Mouse (Mus musculus) forebrain, embryonic 15.5 days (tissue): ENCODE data around the gene Trpv4. TPM values are rescaled to one million over a fixed set of nuclear protein-coding genes. Genes with fewer than 3 reads are reported as not detected.

Experiments used
- ATAC-seq: fragments of 200-750 bp; cut with Nextera tagmentation; replicated peaks from 2 replicates; pipeline ENCODE4 v1.8.0; 2017; ENCODE audit warnings: mild to moderate bottlenecking, moderate TSS enrichment, moderate library complexity
- H3K27ac ChIP-seq: fragments of 300-500 bp; sonication (generic); replicated peaks from 2 replicates; pipeline ENCODE4 v1.5.1; 2015; ENCODE audit warnings: mild to moderate bottlenecking, inconsistent platforms
- H3K27me3 ChIP-seq: fragments of 300-500 bp; sonication (generic); 2 replicates; pipeline ENCODE4 v1.6.1; 2015; ENCODE audit warnings: inconsistent platforms
- H3K36me3 ChIP-seq: fragments of 300-500 bp; sonication (generic); 2 replicates; pipeline ENCODE4 v1.6.1; 2015; ENCODE audit warnings: mild to moderate bottlenecking, inconsistent platforms
- H3K4me1 ChIP-seq: fragments of 300-500 bp; sonication (generic); 2 replicates; pipeline ENCODE4 v1.6.1; 2015; ENCODE audit warnings: inconsistent platforms
- H3K4me2 ChIP-seq: fragments of 300-500 bp; sonication (generic); replicated peaks from 2 replicates; pipeline ENCODE4 v1.6.1; 2015; ENCODE audit warnings: mild to moderate bottlenecking, inconsistent platforms
- H3K4me3 ChIP-seq: fragments of 300-500 bp; sonication (generic); 2 replicates; pipeline ENCODE4 v1.5.1; 2015; ENCODE audit warnings: mild to moderate bottlenecking, inconsistent platforms
- H3K9ac ChIP-seq: fragments of 300-500 bp; sonication (generic); replicated peaks from 2 replicates; pipeline ENCODE4 v1.6.1; 2015; ENCODE audit warnings: mild to moderate bottlenecking, inconsistent platforms
- H3K9me3 ChIP-seq: fragments of 300-500 bp; sonication (generic); 2 replicates; pipeline ENCODE4 v1.6.1; 2016; ENCODE audit warnings: inconsistent platforms
- WGBS: fragments of 180-500 bp; shearing (Covaris S2); methylation state at CpG from one replicate; pipeline ENCODE4 v1.1.7; 2015; ENCODE audit warnings: mixed read lengths; 5-methylcytosine and 5-hydroxymethylcytosine counted together
- polyA plus RNA-seq: library from polyadenylated mRNA; unstranded; fragments of >200 nt; fragmentation: Nextera tagmentation; extraction: Ambion mirVana; gene quantifications from 2 replicates; pipeline ENCODE4 v1.2.1, GENCODE M21; 2015

Gene Trpv4
- polyA plus RNA-seq, 1 experiment from 2014 or later = 0.88 TPM

GRCm38 (mm10) chr5:114640809-114641208 is 17.4 kb downstream of the Trpv4 start:
- H3K27me3 ChIP-seq = peaks cover 9% of the 10 kb centered on the region; the same call in 1 of the 2 replicates
- H3K4me1 ChIP-seq = peaks cover 6% of the 10 kb centered on the region
- ATAC-seq = no peak
- H3K27ac ChIP-seq = no peak overlapping the region
- H3K9ac ChIP-seq = no peak overlapping the region
- H3K4me3 ChIP-seq = no peak overlapping the region
- H3K4me2 ChIP-seq = no peak overlapping the region
- no peaks in the 10 kb centered on the region for H3K9me3 ChIP-seq
- H3K36me3 ChIP-seq = no peaks in the 10 kb centered on the region
- 61% methylated on average over 10 of the region's 10 CpGs for WGBS

- ATAC-seq = 0 out of 2 replicates have a peak, but pooled peaks have one; percentile 19
- Histone ChIP-seq H3K36me3 (no peaks in the 10 kb centered on the region), H3K9ac (no peak overlapping the region), H3K4me2 (peak overlapping the region; percentile 34), H3K4me3 (no peak overlapping the region), H3K27ac (no peak overlapping the region), H3K27me3 (peaks cover 9% of the 10 kb centered on the region; the same call in 1 of the 2 replicates), H3K9me3 (no peaks in the 10 kb centered on the region), H3K4me1 (peaks cover 6% of the 10 kb centered on the region)
- 36% methylated on average over 7 of the region's 7 CpGs for WGBS
Observed at GRCm38 (mm10) chr5:114639645-114639957, 18.6 kb downstream of the Trpv4 start.

- H3K4me2 ChIP-seq = peak overlapping the region; percentile 34
- whole genome bisulfite sequencing = 15% methylated on average over 22 of the region's 22 CpGs
- no peaks in the 10 kb centered on the region for H3K36me3 ChIP-seq
- peaks cover 6% of the 10 kb centered on the region for H3K4me1 ChIP-seq
- peaks cover 9% of the 10 kb centered on the region; the same call in 1 of the 2 replicates for H3K27me3 ChIP-seq
- H3K27ac ChIP-seq = no peak overlapping the region
- no peak overlapping the region for H3K4me3 ChIP-seq
- no peaks in the 10 kb centered on the region for H3K9me3 ChIP-seq
- H3K9ac ChIP-seq = no peak overlapping the region
- peak; percentile 60 for ATAC-seq
Observed at GRCm38 (mm10) chr5:114638769-114639644, 19.2 kb downstream of the Trpv4 start.

- WGBS = 83% methylated on average over 25 of the region's 25 CpGs
- Histone ChIP-seq H3K4me2 (no peak overlapping the region), H3K4me3 (no peak overlapping the region), H3K36me3 (no peaks in the 10 kb centered on the region), H3K4me1 (peaks cover 6% of the 10 kb centered on the region), H3K27me3 (peaks cover 9% of the 10 kb centered on the region; the same call in 1 of the 2 replicates), H3K9me3 (no peaks in the 10 kb centered on the region), H3K27ac (no peak overlapping the region), H3K9ac (no peak overlapping the region)
- ATAC-seq = no peak
Observed at GRCm38 (mm10) chr5:114636091-114636490, 22.1 kb downstream of the Trpv4 start.

GRCm38 (mm10) chr5:114631336-114631735 is 26.9 kb downstream of the Trpv4 start:
- ATAC-seq = no peak
- Histone ChIP-seq H3K27me3 (no peaks in the 10 kb centered on the region), H3K4me1 (no peaks in the 10 kb centered on the region), H3K9me3 (no peaks in the 10 kb centered on the region), H3K36me3 (no peaks in the 10 kb centered on the region), H3K27ac (no peak overlapping the region), H3K9ac (no peak overlapping the region), H3K4me3 (no peak overlapping the region), H3K4me2 (no peak overlapping the region)
- WGBS = 54% methylated on average over 2 of the region's 2 CpGs

GRCm38 (mm10) chr5:114625590-114625989 is 32.6 kb downstream of the Trpv4 start:
- Histone ChIP-seq H3K9ac (no peak overlapping the region), H3K4me3 (no peak overlapping the region), H3K36me3 (no peaks in the 10 kb centered on the region), H3K9me3 (no peaks in the 10 kb centered on the region), H3K27me3 (no peaks in the 10 kb centered on the region), H3K27ac (no peak overlapping the region), H3K4me2 (no peak overlapping the region), H3K4me1 (no peaks in the 10 kb centered on the region)
- WGBS = 19% methylated on average over 3 of the region's 3 CpGs
- ATAC-seq = no peak

GRCm38 (mm10) chr5:114620305-114620704 is 37.9 kb downstream of the Trpv4 start:
- no peak overlapping the region for H3K27ac ChIP-seq
- no peak overlapping the region for H3K4me2 ChIP-seq
- H3K9ac ChIP-seq = no peak overlapping the region
- H3K27me3 ChIP-seq = no peaks in the 10 kb centered on the region
- WGBS = 38% methylated on average over 6 of the region's 6 CpGs
- no peak for ATAC-seq
- H3K4me3 ChIP-seq = no peak overlapping the region
- no peaks in the 10 kb centered on the region for H3K9me3 ChIP-seq
- H3K4me1 ChIP-seq = no peaks in the 10 kb centered on the region
- no peaks in the 10 kb centered on the region for H3K36me3 ChIP-seq

- Histone ChIP-seq H3K4me2 (no peak overlapping the region), H3K9me3 (no peaks in the 10 kb centered on the region), H3K36me3 (no peaks in the 10 kb centered on the region), H3K9ac (no peak overlapping the region), H3K27ac (no peak overlapping the region), H3K4me3 (no peak overlapping the region), H3K27me3 (no peaks in the 10 kb centered on the region), H3K4me1 (no peaks in the 10 kb centered on the region)
- 26% methylated on average over 8 of the region's 8 CpGs for WGBS
- ATAC-seq = no peak
Observed at GRCm38 (mm10) chr5:114618851-114619250, 39.4 kb downstream of the Trpv4 start.

- no peaks in the 10 kb centered on the region for H3K27me3 ChIP-seq
- H3K9ac ChIP-seq = no peak overlapping the region
- peaks cover 1% of the 10 kb centered on the region; the same call in 1 of the 2 replicates for H3K4me1 ChIP-seq
- H3K4me3 ChIP-seq = no peak overlapping the region
- no peaks in the 10 kb centered on the region for H3K9me3 ChIP-seq
- 79% methylated on average over 12 of the region's 12 CpGs for WGBS
- no peak overlapping the region for H3K4me2 ChIP-seq
- no peak overlapping the region for H3K27ac ChIP-seq
- no peaks in the 10 kb centered on the region for H3K36me3 ChIP-seq
- ATAC-seq = no peak
Observed at GRCm38 (mm10) chr5:114617809-114618208, 40.4 kb downstream of the Trpv4 start.

GRCm38 (mm10) chr5:114616336-114617061 is 41.7 kb downstream of the Trpv4 start:
- Histone ChIP-seq H3K36me3 (no peaks in the 10 kb centered on the region), H3K9ac (no peak overlapping the region), H3K9me3 (no peaks in the 10 kb centered on the region), H3K4me2 (no peak overlapping the region), H3K4me1 (peaks cover 3% of the 10 kb centered on the region; the same call in 1 of the 2 replicates), H3K27me3 (no peaks in the 10 kb centered on the region), H3K4me3 (no peak overlapping the region), H3K27ac (no peak overlapping the region)
- 83% methylated on average over 11 of the region's 11 CpGs for WGBS
- no peak for ATAC-seq

GRCm38 (mm10) chr5:114614863-114615262 is 43.4 kb downstream of the Trpv4 start:
- 68% methylated on average over 7 of the region's 7 CpGs for WGBS
- no peak overlapping the region for H3K9ac ChIP-seq
- no peak overlapping the region for H3K4me3 ChIP-seq
- peaks cover 3% of the 10 kb centered on the region; the same call in 1 of the 2 replicates for H3K4me1 ChIP-seq
- H3K4me2 ChIP-seq = no peak overlapping the region
- ATAC-seq = no peak
- no peak overlapping the region for H3K27ac ChIP-seq
- H3K27me3 ChIP-seq = peaks cover 9% of the 10 kb centered on the region
- H3K36me3 ChIP-seq = no peaks in the 10 kb centered on the region
- no peaks in the 10 kb centered on the region for H3K9me3 ChIP-seq

- WGBS = 73% methylated on average over 25 of the region's 25 CpGs
- Histone ChIP-seq H3K9me3 (no peaks in the 10 kb centered on the region), H3K27ac (no peak overlapping the region), H3K4me1 (peaks cover 28% of the 10 kb centered on the region), H3K4me2 (no peak overlapping the region), H3K36me3 (no peaks in the 10 kb centered on the region), H3K27me3 (peaks cover 10% of the 10 kb centered on the region), H3K9ac (no peak overlapping the region), H3K4me3 (no peak overlapping the region)
- no peak for ATAC-seq
Observed at GRCm38 (mm10) chr5:114611968-114612608, 46.1 kb downstream of the Trpv4 start.
